Mouse (Mus musculus) common myeloid progenitor, adult 5-6 weeks (primary cell): ENCODE results near the gene Tnnt3. TPM values are rescaled to one million over a fixed set of nuclear protein-coding genes. Genes with fewer than 3 reads are reported as not detected.

ENCODE experiments used
- ATAC-seq: replicated peaks from 2 replicates; pipeline ENCODE4 v1.8.0; 2016; ENCODE audit warnings: low read depth, mild to moderate bottlenecking, moderate TSS enrichment, inconsistent platforms; ENCODE audit not compliant: poor library complexity, severe bottlenecking
- total RNA-seq: library from RNA; stranded (forward); fragments of 200-1000, 187-1606 nt; gene quantifications from 2 replicates; pipeline ENCODE4 v1.2.3, GENCODE M21; 2017

Tnnt3 gene
- total RNA-seq, result 1.2 TPM in 1 of 2 replicates, not detected in the other

- no peak for ATAC-seq
These were observed at the start of gene Tnnt3 for GRCm38 (mm10) chr7:142498575-142498974. Tnnt3 (plus strand) TSS chr7:142498836.

- ATAC-seq, result peak; percentile 69
These were observed 49.5 kb upstream of the Tnnt3 start for GRCm38 (mm10) chr7:142449038-142449617.

- no peak for ATAC-seq
These were observed 43.9 kb upstream of the Tnnt3 start for GRCm38 (mm10) chr7:142454706-142455105.

DNA sequence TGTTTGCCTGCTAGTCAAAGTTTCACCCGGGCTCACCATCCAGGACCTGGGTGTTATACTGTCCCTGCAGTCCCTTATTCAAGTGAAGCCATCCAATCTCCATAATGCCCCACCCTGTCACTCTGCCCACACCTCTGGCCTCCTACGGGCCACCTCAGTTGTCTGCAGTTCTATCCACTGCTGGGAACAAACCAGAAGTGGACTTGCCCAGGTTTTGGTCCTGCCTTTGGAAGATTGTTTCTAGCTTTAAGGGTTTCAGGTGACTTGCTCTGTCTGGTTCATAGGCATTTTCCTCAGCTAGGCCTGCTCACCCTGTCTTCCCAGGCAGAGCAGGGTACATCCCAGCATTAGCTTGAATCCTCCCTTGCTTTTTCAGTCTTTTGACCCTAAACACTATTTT lies 43.4 kb upstream of the Tnnt3 start:
- no peak for ATAC-seq

DNA sequence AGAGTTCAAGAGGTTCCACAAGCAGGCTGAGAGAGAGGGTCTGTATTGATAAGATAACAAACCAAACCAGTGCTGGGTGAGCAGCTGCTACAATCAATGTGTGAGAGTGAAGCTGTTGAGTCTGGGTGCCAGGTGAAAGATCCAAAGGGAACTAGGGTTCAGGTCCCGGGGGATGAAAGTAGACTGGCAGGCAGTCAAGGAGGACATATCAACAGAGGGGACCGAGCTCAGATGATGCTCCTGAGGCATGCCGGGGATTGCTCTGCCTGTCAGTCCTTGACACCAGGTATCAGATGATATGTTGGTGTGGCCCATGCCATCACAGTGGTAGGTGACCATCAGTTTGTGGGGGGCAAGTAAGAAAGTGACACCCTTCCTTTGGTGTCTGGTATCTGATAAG lies 41.8 kb upstream of the Tnnt3 start:
- ATAC-seq, result no peak

DNA sequence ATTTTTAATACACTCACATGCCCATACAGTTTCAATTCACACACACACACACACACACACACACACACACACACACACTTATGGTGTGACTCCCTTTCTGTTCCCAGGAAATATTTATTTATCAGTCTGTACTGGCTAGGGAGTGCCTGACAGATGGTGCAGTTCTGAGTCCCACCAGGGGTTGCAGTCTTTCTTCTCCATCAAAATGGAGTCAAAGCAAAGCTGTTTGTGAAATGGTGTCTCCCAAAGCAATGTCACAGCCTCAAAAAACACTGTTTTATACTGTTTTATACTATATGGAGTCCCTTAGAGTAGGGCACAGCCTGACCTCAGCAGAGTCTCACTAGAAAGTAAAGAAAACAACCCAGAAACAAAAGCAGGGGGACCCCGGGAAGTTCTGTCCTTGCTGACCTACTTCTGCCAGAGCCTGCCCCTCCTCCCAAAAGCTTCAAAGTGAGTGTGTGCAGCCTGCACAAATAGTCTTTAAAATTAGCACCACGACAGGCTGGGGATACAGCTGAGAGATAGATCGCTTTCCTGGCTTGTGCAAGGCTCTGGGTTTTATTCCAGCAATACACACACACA lies 41.3 kb upstream of the Tnnt3 start:
- no peak for ATAC-seq

- ATAC-seq, result peak; percentile 50
These were observed 40.6 kb upstream of the Tnnt3 start for GRCm38 (mm10) chr7:142458026-142458425.

- ATAC-seq, result no peak
These were observed 39.8 kb upstream of the Tnnt3 start for GRCm38 (mm10) chr7:142458676-142459298.

DNA sequence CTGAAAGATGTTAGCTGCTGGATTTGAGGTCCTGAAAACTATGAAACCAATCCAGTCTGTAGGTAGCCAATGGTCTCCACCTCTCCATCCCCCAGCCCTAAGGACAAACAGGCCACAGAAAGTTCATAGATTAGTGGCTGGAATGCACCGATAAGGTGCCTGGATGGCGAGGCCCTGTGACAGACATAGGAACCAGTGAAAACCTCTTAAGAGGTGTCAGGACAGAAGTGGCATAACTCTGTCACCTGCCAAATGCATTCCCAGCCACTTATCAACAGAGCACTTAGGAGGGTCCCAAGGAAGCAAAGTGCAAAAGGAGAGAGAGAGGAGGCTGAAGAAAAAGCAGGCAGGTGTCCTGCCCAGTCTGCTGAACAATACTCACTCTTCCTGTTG lies 39.3 kb upstream of the Tnnt3 start:
- no peak for ATAC-seq

DNA sequence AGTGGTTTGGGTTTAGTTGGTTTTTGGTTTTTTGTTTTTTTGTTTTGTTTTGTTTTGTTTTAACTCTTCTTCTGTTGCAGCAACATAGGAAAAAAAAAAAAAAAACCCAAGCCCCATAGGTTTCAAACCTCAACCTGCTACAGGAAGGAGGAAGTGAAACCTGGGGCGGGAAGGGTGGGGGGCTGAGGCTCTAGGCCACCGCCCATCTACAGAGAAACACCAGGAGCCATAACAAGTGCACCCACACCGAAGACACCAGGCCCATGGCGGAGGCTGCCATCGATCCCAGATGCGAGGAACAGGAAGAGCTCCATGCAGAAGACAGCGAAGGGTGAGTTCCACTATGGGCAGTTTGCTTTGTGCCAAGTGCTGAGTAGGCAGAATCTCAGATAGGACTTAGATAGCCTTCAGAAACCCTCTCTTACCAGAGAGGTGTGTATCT lies 38.0 kb upstream of the Tnnt3 start, which contains the start of gene Lsp1:
Gene Lsp1 (plus strand): TSS at position 174 of the 442 bp plus-strand sequence.
- peak; percentile 51 for ATAC-seq

DNA sequence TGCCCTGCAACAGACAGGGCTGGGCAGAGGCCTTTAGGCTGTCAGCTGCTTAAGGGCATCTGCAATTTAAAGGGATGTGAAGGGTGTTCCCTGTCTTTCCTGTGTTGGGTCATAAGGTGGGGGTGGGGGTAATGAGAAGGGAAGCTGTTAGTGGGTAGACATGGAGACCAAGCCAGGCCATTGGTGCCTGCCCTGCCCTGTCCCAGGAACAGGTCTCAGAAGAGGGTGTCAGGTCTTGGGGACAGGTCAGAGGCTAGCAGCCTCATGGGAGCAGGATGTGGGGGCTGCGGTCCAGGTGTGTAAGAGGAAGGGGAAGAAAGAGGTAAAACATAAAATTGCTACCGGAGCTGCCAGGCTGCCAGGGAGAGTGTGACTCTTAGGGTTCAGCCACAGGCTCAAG lies 37.2 kb upstream of the Tnnt3 start:
- ATAC-seq, result peak; percentile 15; the same call in 1 of the 2 replicates

- no peak for ATAC-seq
These were observed 36.4 kb upstream of the Tnnt3 start for GRCm38 (mm10) chr7:142462190-142462589.

DNA sequence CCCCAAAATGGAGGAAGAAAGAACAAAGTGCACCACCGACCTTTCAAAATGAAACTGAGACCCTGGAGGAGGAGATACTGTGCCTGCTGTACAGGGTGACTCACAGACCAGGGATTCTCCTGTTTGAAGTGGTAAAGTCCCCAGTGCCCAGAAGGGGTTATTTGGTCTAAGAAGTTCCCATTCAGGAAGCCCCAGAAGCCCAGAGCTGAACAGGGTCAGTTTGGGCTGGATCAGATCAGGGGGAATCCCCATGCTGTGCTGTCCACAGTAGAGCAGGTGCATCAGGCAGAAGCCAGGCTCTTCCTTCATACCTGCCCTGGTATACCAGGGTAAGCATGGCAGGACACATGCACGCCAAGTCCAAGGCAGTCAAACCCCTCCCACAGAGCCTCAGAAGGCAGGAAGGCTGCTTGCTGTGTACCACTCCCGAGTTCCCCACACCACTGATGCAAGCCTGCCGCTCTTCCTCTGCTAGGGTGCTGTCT lies 36.0 kb upstream of the Tnnt3 start:
- ATAC-seq, result no peak; the same call in 1 of the 2 replicates

DNA sequence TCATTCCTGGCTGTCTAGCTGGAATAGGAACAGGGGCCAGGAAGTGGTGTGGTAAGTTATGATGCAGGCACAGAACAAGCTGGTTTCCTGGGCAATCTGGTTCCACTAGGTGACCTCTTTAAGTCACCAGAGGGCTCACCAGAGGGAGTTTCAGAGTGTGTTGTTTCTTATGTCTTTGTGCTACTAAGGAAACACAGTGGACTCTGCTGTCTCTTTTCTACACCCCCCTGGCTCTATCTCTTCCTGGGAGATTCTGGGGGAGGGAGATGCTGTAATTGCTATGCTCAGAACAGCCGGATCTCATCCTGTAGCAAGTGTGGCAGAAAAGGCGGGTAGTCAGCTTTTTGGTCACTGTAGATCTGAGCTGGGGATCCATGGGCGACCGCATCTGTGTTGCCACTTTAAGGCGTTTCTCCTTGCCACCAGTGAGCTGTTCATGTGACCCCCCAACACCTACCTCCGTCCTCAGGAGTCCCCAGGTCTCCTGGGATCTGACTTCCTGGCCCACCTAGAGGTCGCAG lies 28.4 kb upstream of the Tnnt3 start:
- peak; percentile 52 for ATAC-seq

DNA sequence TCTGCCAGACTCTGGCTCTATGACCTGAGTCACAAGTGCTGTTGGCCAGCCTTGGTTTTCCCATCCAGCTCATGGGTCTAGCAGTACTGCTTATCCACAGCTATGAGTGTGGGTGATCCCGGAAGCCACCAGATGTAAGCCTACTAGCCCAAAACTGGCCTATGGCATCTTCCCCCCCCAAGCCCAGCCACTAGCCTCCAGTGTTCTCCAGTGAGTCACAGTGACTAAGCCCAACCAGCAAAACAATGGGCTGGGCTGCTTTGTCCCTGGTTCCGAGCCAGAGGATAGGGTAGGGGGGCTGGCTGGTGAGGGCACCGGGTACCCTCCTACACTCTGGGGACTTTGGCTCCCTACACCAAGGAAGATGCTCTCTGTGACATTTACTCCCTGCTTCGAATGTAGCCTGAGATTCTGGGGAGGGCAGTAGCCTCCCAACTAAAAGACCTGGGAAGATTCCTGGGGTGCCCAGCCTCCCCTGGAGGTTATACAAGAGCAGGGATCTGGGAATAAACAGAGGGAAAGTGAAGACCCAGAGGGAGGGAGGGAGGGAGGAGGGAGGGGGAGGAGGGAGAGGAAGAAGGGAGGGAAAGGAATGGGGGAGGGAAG lies 27.7 kb upstream of the Tnnt3 start:
- peak; percentile 21; the same call in 1 of the 2 replicates for ATAC-seq

DNA sequence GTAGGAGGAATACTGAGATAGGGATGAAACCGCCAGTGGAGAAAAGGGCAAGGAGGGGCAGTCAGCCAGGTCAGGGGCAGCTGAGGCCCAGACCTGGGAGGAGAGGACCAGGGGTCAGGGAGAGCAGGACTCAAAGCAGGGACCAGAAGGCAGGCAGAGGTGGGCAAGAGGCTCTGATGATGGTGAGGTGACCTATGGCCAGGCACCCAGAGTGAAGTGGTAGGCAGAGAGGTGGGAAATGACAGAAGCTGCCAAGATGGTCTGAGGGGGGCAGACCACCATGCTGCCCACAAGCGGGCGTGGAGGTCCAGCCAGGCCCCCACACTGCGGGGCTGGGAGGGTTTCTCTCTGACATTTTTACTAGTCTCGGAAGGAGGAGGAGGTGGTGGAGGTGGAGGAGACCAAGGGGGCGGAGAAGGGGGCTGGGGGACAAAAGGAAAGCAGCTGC lies 27.2 kb upstream of the Tnnt3 start:
- ATAC-seq, result no peak

- ATAC-seq, result peak; percentile 67
These were observed 26.6 kb upstream of the Tnnt3 start for GRCm38 (mm10) chr7:142471884-142472570.

DNA sequence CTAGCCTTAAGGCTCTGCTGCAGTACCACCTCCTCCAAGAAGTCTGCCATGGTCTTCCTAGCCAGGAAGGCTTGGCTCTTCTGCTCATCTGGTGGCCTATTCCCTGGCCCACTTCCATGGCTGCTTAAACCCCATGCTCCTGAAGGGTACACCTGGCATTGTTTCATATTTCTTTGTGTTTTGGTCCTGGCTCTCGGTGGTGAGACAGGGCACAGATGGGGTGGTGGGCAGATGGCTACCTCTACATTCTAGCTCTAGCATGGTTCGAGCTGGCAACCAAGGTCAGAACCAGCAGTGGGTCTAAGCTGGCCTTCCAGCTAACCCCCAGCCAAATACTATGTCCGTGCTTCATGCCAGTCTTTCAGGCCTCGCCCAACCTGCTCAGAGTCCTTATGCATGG lies 25.7 kb upstream of the Tnnt3 start:
- no peak for ATAC-seq

- ATAC-seq, result no peak
These were observed 25.2 kb upstream of the Tnnt3 start for GRCm38 (mm10) chr7:142473476-142473875.

DNA sequence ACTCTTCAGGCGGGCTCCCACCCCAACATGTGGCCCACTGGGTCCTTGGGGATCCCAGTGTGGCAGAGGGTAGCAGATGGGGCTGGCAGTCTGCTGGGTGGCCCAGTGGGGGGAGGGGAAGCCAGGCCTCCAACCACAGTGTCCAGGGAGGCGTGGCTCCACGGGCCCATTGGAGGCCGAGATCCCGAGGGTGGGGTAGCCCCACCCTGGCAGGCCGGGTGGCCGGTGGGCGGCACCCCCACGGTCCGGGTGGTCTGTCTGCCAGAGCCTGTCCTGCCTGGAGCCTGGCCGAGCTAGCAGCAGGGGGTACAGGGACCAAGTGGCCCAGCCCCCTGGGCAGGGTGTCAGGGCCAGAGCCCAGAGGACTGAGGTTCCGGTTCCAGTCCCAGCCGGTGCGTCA lies 23.8 kb upstream of the Tnnt3 start:
- ATAC-seq, result no peak
